Mouse (Mus musculus): ENCODE data around the gene Sbds. TPM values are rescaled to one million over a fixed set of nuclear protein-coding genes. Genes with fewer than 3 reads are reported as not detected.

The Sbds gene
- polyA plus RNA-seq, 1 experiment from 2014 or later: 105 TPM

DNA sequence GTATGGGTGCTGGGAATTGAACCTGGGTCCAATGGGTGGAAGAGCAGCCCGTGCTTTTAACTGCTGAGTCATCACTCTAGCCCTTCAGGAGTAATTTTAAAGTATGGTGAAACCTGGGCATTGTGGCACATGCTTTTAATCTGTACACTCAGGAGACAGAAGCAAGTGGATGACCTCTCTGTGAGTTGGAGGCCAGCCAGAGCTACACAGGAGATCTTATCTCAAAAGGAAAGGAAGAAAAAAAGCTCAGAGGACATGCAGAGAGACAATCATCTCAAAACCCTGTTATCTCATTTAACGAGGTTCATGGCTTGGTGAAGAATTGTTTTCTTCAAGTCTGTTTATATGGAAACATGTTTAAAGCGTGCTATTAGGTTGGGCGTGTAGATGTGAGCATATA, 51.4 kb downstream of the Sbds start:
- peak overlapping the region; percentile 54; the same call in 1 of the 2 replicates for H3K27ac ChIP-seq (ENCODE audit: low read depth, low read length)
- H3K36me3 ChIP-seq (ENCODE audit: control insufficient read depth, insufficient read depth): peaks cover 27% of the 10 kb centered on the region
- no peaks in the 10 kb centered on the region for H3K4me1 ChIP-seq (replicated peaks; ENCODE audit: control insufficient read depth, insufficient read depth, low read length)
- peak; percentile 35 for ATAC-seq
- WGBS: 53% methylated on average over 4 of the region's 4 CpGs
- H3K9me3 ChIP-seq (ENCODE audit: control insufficient read depth): no peaks in the 10 kb centered on the region
- H3K4me2 ChIP-seq (replicated peaks; ENCODE audit: low read depth): no peak overlapping the region
- no peak overlapping the region for H3K4me3 ChIP-seq (ENCODE audit: low read depth, low read length)
- H3K9ac ChIP-seq (ENCODE audit: low read depth, low read length): no peak overlapping the region
- TF ChIP-seq CTCF (IDR thresholded peaks at IDR 0.05; ENCODE audit: low read depth): no peak
- H3K27me3 ChIP-seq (replicated peaks; ENCODE audit: control insufficient read depth, insufficient read depth, low read length): no peaks in the 10 kb centered on the region

DNA sequence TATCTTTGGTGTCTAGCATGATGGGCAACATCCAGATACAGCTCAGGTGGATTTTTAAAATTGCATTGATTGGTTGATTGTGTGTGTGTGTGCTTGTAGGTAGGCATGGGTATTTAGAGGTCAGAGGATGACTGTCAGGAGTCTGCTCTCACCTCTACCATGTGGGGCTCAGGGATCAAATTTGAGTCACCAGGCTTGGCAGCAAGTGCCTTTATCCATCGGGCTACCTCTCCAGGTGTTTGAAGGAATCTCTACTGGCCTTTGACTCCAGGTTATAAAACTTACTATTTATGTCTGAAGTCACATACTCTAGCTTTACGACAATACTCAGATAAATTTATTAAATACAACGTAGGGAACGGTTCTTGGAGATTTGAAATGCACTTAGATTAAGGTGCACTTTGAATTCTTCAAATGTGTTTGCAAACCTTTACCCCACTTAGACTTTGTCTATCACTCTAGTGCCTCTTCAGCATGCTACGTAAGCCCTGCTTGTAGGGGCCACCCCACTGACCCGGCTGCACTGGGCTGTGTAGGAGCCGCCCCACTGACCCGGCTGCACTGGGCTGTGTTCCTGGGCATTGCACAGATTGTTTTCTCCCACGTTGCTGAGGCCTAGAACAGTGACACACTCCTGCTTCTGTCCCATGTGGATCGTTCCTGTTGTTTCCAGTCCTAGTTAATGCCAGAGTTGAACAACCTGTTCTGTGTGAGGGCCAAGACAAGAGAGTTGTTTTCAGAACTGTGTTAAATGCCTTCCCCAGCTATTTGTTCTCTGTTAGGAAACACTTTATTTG, 54.9 kb downstream of the Sbds start:
- Histone ChIP-seq H3K4me3 (ENCODE audit: low read depth, low read length) (no peak overlapping the region), H3K27me3 (replicated peaks; ENCODE audit: control insufficient read depth, insufficient read depth, low read length) (no peaks in the 10 kb centered on the region), H3K9ac (ENCODE audit: low read depth, low read length) (no peak overlapping the region), H3K4me2 (replicated peaks; ENCODE audit: low read depth) (no peak overlapping the region), H3K36me3 (ENCODE audit: control insufficient read depth, insufficient read depth) (peaks cover 30% of the 10 kb centered on the region), H3K4me1 (replicated peaks; ENCODE audit: control insufficient read depth, insufficient read depth, low read length) (no peaks in the 10 kb centered on the region), H3K27ac (ENCODE audit: low read depth, low read length) (peak overlapping the region; percentile 46; the same call in 1 of the 2 replicates), H3K9me3 (ENCODE audit: control insufficient read depth) (no peaks in the 10 kb centered on the region)
- WGBS: 42% methylated on average over 10 of the region's 10 CpGs
- no peak for TF ChIP-seq CTCF (IDR thresholded peaks at IDR 0.05; ENCODE audit: low read depth)
- ATAC-seq: peak; percentile 90

DNA sequence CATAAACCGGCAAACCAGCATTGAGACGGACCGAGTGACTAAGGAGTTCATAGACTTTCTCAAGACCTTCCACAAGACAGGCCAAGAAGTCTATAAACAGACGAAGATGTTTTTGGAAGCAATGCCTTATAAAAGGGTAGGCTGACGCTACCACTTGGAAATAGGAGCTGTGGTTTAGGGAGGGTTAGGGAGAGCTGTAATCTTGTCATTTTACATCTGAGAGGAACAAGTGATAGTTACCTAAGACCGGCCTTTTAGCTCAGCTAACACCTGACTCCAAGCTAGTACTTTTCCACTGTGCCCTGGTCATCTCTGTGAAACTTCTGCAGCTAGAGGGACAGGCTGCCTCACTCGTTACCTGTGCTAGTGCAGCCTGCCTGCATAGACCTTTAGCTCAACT, 57.3 kb downstream of the Sbds start:
- peaks cover 44% of the 10 kb centered on the region for H3K36me3 ChIP-seq (ENCODE audit: control insufficient read depth, insufficient read depth)
- no peak overlapping the region for H3K9ac ChIP-seq (ENCODE audit: low read depth, low read length)
- no peaks in the 10 kb centered on the region for H3K27me3 ChIP-seq (replicated peaks; ENCODE audit: control insufficient read depth, insufficient read depth, low read length)
- no peaks in the 10 kb centered on the region for H3K4me1 ChIP-seq (replicated peaks; ENCODE audit: control insufficient read depth, insufficient read depth, low read length)
- no peak overlapping the region for H3K4me3 ChIP-seq (ENCODE audit: low read depth, low read length)
- 89% methylated on average over 7 of the region's 7 CpGs for WGBS
- peak overlapping the region; percentile 15; the same call in 1 of the 2 replicates for H3K27ac ChIP-seq (ENCODE audit: low read depth, low read length)
- ATAC-seq: no peak
- no peak for TF ChIP-seq CTCF (IDR thresholded peaks at IDR 0.05; ENCODE audit: low read depth)
- H3K4me2 ChIP-seq (replicated peaks; ENCODE audit: low read depth): no peak overlapping the region
- no peaks in the 10 kb centered on the region for H3K9me3 ChIP-seq (ENCODE audit: control insufficient read depth)

DNA sequence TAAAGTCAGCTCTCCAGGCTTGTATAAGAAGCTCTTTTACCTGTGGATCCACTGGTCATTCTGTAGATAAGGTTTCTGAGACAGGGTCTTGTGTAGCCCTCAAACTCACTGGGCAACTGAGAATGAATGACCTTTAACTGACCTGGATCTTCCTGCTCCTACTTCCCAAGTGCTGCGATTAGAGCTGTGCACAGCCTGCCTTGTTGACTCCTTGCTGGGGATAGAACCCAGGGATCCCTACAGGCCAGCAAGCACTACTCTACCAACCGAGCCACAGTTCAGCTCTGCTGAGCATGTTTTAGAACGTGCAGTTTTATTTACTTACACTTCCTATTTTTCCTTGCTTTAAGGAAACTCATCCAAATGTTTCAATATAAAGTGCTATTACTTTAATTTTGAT, 57.9 kb downstream of the Sbds start:
- no peak overlapping the region for H3K4me2 ChIP-seq (replicated peaks; ENCODE audit: low read depth)
- peaks cover 49% of the 10 kb centered on the region for H3K36me3 ChIP-seq (ENCODE audit: control insufficient read depth, insufficient read depth)
- WGBS: 73% methylated on average over 3 of the region's 3 CpGs
- no peak for ATAC-seq
- H3K27me3 ChIP-seq (replicated peaks; ENCODE audit: control insufficient read depth, insufficient read depth, low read length): no peaks in the 10 kb centered on the region
- no peaks in the 10 kb centered on the region for H3K4me1 ChIP-seq (replicated peaks; ENCODE audit: control insufficient read depth, insufficient read depth, low read length)
- H3K27ac ChIP-seq (ENCODE audit: low read depth, low read length): no peak overlapping the region
- no peaks in the 10 kb centered on the region for H3K9me3 ChIP-seq (ENCODE audit: control insufficient read depth)
- TF ChIP-seq CTCF (IDR thresholded peaks at IDR 0.05; ENCODE audit: low read depth): no peak
- H3K9ac ChIP-seq (ENCODE audit: low read depth, low read length): no peak overlapping the region
- H3K4me3 ChIP-seq (ENCODE audit: low read depth, low read length): no peak overlapping the region

DNA sequence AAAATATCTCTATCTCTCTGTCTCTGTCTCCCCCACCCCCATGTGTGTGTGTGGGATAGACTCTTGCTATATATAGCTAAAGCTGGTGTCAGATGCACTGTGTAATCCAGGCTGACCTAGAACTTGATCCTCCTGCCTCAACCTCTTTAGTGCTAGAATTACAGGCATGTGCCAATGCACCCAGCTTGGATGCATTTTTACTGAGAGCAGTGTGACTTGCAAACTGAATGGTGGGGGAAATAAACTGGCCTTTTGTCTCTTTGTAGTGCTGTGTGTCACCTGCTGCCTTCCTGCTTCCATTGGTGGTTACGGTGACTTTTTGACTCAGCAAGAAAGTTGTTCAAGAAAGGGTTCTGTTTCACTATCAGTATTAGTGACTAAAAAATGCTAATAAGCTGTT, 59.0 kb downstream of the Sbds start:
- TF ChIP-seq CTCF (IDR thresholded peaks at IDR 0.05; ENCODE audit: low read depth): no peak
- no peak overlapping the region for H3K9ac ChIP-seq (ENCODE audit: low read depth, low read length)
- no peak overlapping the region for H3K27ac ChIP-seq (ENCODE audit: low read depth, low read length)
- H3K27me3 ChIP-seq (replicated peaks; ENCODE audit: control insufficient read depth, insufficient read depth, low read length): no peaks in the 10 kb centered on the region
- no peaks in the 10 kb centered on the region for H3K9me3 ChIP-seq (ENCODE audit: control insufficient read depth)
- H3K4me3 ChIP-seq (ENCODE audit: low read depth, low read length): no peak overlapping the region
- H3K36me3 ChIP-seq (ENCODE audit: control insufficient read depth, insufficient read depth): peaks cover 50% of the 10 kb centered on the region
- WGBS: 74% methylated on average over 1 of the region's 1 CpGs
- ATAC-seq: no peak
- H3K4me1 ChIP-seq (replicated peaks; ENCODE audit: control insufficient read depth, insufficient read depth, low read length): no peaks in the 10 kb centered on the region
- H3K4me2 ChIP-seq (replicated peaks; ENCODE audit: low read depth): no peak overlapping the region

Other genes starting within 250 kb of the Sbds start
- gene Asl, start 226.3 kb downstream of the Sbds start, polyA plus RNA-seq (2015; fragmentation: Nextera tagmentation; extraction: Ambion mirVana): 148 and 182 TPM in 2 replicates
- 39.5 and 41.6 TPM in 2 replicates for gene Crcp, start 226.2 kb downstream of the Sbds start, polyA plus RNA-seq (2015; fragmentation: Nextera tagmentation; extraction: Ambion mirVana)
- 28.7 and 29.3 TPM in 2 replicates for gene Tpst1, start 182.2 kb downstream of the Sbds start, polyA plus RNA-seq (2015; fragmentation: Nextera tagmentation; extraction: Ambion mirVana)
- gene Kctd7, start 110.7 kb downstream of the Sbds start, polyA plus RNA-seq (2015; fragmentation: Nextera tagmentation; extraction: Ambion mirVana): 2.4 and 2.9 TPM in 2 replicates
- 21.1 and 21.9 TPM in 2 replicates for gene Rabgef1, start 83.7 kb downstream of the Sbds start, polyA plus RNA-seq (2015; fragmentation: Nextera tagmentation; extraction: Ambion mirVana)
- 45.7 and 47.0 TPM in 2 replicates for gene Tmem248, start 38.4 kb downstream of the Sbds start, polyA plus RNA-seq (2015; fragmentation: Nextera tagmentation; extraction: Ambion mirVana)
- gene Tyw1, start 89 bp upstream of the Sbds start, polyA plus RNA-seq (2015; fragmentation: Nextera tagmentation; extraction: Ambion mirVana): 12.0 and 15.0 TPM in 2 replicates
- gene Caln1, start 113.9 kb upstream of the Sbds start, polyA plus RNA-seq (2015; fragmentation: Nextera tagmentation; extraction: Ambion mirVana): 0.14 TPM in 1 of 2 replicates, not detected in the other
- gene A330070K13Rik, start 129.1 kb upstream of the Sbds start, polyA plus RNA-seq (2015; fragmentation: Nextera tagmentation; extraction: Ambion mirVana): not detected in 2 replicates